Mouse (Mus musculus) limb, embryonic 11.5 days (tissue): ENCODE results near the gene 4931417E11Rik. TPM values are rescaled to one million over a fixed set of nuclear protein-coding genes. Genes with fewer than 3 reads are reported as not detected.

ENCODE experiments used
- ATAC-seq: fragments of 200-750 bp; cut with Nextera tagmentation; 2 replicates; pipeline ENCODE4 v1.8.0; 2017; ENCODE audit warnings: low read depth; ENCODE audit not compliant: insufficient number of reproducible peaks, low FRiP score, low TSS enrichment
- DNase-seq: peaks from one replicate; pipeline ENCODE4 v3.0.0-alpha.2; 2015; ENCODE audit warnings: low spot score
- H3K27ac ChIP-seq: fragments of 300-500 bp; sonication (generic); replicated peaks from 2 replicates; pipeline ENCODE4 v1.5.1; 2014; ENCODE audit warnings: low read depth, mild to moderate bottlenecking, low read length
- H3K27me3 ChIP-seq: fragments of 300-500 bp; sonication (generic); 2 replicates; pipeline ENCODE4 v1.6.1; 2014; ENCODE audit warnings: mild to moderate bottlenecking, low read length, mixed read lengths; ENCODE audit not compliant: control insufficient read depth, insufficient read depth
- H3K36me3 ChIP-seq: fragments of 300-500 bp; sonication (generic); 2 replicates; pipeline ENCODE4 v1.6.1; 2014; ENCODE audit warnings: mild to moderate bottlenecking, low read length, moderate library complexity, mixed read lengths; ENCODE audit not compliant: control insufficient read depth, insufficient read depth
- H3K4me1 ChIP-seq: fragments of 300-500 bp; sonication (generic); 2 replicates; pipeline ENCODE4 v1.6.1; 2014; ENCODE audit warnings: low read length, mixed read lengths; ENCODE audit not compliant: control insufficient read depth, insufficient read depth
- H3K4me2 ChIP-seq: fragments of 300-500 bp; sonication (generic); 2 replicates; pipeline ENCODE4 v1.6.1; 2014; ENCODE audit warnings: low read depth, mild to moderate bottlenecking, moderate library complexity; ENCODE audit not compliant: severe bottlenecking
- H3K4me3 ChIP-seq: fragments of 300-500 bp; sonication (generic); 2 replicates; pipeline ENCODE4 v1.5.1; 2014; ENCODE audit warnings: low read depth, low read length
- H3K9ac ChIP-seq: fragments of 300-500 bp; sonication (generic); 2 replicates; pipeline ENCODE4 v1.6.1; 2014; ENCODE audit warnings: mild to moderate bottlenecking, low read length
- H3K9me3 ChIP-seq: fragments of 300-500 bp; sonication (generic); 2 replicates; pipeline ENCODE4 v1.6.1; 2016; ENCODE audit warnings: low read length; ENCODE audit not compliant: control insufficient read depth
- whole genome bisulfite sequencing: fragments of 180-500 bp; shearing (Covaris S2); extraction: QIAGEN DNeasy Blood & Tissue Kit; methylation state at CpG from one replicate; pipeline ENCODE4 v1.1.7; 2014; 5-methylcytosine and 5-hydroxymethylcytosine counted together
- polyA plus RNA-seq: library from polyadenylated mRNA; unstranded; fragments of >200 nt; fragmentation: Nextera tagmentation; extraction: Ambion mirVana; gene quantifications from 2 replicates; pipeline ENCODE4 v1.2.1, GENCODE M21; 2014

Gene 4931417E11Rik
- polyA plus RNA-seq, result not detected in 2 replicates

DNA sequence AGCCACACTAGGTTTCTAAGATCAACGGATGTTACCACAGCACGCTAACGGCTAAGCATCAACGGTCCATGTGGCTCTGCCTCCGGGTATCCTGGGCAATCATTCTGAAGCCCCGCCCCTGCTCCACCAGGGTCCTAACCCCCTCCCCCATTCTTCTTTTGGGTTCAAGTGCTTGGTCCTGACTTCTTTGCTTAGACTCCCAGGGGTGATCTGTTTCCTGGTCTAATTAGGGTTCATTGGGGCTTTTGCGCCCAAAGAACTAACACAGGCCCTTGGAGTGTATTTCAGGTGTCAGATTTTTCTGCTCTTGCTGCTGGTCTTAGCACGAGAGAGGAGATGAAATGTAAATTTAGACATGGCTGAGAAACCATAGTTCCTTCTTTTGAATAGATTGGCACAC lies at the start of gene 4931417E11Rik:
TSS of gene 4931417E11Rik (minus strand) at position 101 of the 400 bp plus-strand sequence.
- H3K9me3 ChIP-seq, result no peaks in the 10 kb centered on the region
- no peak within 1 kb of the TSS for H3K4me2 ChIP-seq
- H3K4me3 ChIP-seq, result no peak within 1 kb of the TSS
- no peak within 1 kb of the TSS for H3K27ac ChIP-seq
- H3K36me3 ChIP-seq, result no peaks in the 10 kb centered on the region
- H3K27me3 ChIP-seq, result no peaks in the 10 kb centered on the region
- H3K4me1 ChIP-seq, result no peaks in the 10 kb centered on the region
- WGBS, result 91% methylated on average over 8 of the region's 8 CpGs
- DNase-seq, result no peak
- no peak within 1 kb of the TSS for H3K9ac ChIP-seq
- no peak; the same call in 1 of the 2 replicates for ATAC-seq

DNA sequence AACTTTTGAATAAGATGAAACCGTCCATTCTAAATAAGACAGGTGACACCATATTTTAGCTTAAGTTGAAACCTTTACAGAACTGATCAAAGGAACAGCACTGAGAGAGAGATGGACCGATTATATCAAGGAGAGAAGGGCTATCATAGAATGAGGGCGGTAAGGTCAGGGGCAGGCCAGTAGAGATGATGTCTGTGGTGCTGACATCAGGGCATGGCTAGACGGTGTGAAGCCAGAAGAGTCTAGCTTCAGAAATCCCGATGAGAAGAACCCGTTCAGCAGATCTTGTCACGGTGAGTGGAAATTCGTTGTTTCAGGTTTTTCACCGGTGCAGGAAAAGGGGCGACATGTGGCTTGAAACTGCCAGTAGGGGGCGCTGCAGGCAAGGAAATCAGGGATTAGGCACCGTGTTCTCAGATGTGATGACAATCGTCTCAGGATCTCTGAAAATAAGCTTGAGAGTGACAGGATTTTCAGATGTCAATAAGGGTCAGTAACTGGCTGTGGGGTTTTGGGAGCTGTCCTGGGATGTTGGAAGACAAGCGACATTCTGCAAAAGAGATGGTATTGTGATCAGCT lies 48.4 kb upstream of the 4931417E11Rik start:
- ATAC-seq (no peak), DNase-seq (peak; percentile 88)
- Histone ChIP-seq H3K27me3 (no peaks in the 10 kb centered on the region), H3K4me2 (no peak overlapping the region), H3K9me3 (no peaks in the 10 kb centered on the region), H3K27ac (no peak overlapping the region), H3K36me3 (no peaks in the 10 kb centered on the region), H3K4me3 (no peak overlapping the region), H3K4me1 (no peaks in the 10 kb centered on the region), H3K9ac (no peak overlapping the region)
- 28% methylated on average over 14 of the region's 14 CpGs for WGBS

GRCm38 (mm10) chr6:73512907-73513306 lies 43.4 kb upstream of the 4931417E11Rik start:
- no peak for ATAC-seq
- H3K4me3 ChIP-seq, result no peak overlapping the region
- no peaks in the 10 kb centered on the region for H3K4me1 ChIP-seq
- H3K27ac ChIP-seq, result no peak overlapping the region
- no peaks in the 10 kb centered on the region for H3K36me3 ChIP-seq
- 23% methylated on average over 1 of the region's 1 CpGs for WGBS
- no peaks in the 10 kb centered on the region for H3K27me3 ChIP-seq
- no peaks in the 10 kb centered on the region for H3K9me3 ChIP-seq
- H3K9ac ChIP-seq, result no peak overlapping the region
- no peak overlapping the region for H3K4me2 ChIP-seq
- DNase-seq, result no peak

GRCm38 (mm10) chr6:73499631-73500030 lies 30.2 kb upstream of the 4931417E11Rik start:
- no peaks in the 10 kb centered on the region for H3K36me3 ChIP-seq
- ATAC-seq, result no peak

DNA sequence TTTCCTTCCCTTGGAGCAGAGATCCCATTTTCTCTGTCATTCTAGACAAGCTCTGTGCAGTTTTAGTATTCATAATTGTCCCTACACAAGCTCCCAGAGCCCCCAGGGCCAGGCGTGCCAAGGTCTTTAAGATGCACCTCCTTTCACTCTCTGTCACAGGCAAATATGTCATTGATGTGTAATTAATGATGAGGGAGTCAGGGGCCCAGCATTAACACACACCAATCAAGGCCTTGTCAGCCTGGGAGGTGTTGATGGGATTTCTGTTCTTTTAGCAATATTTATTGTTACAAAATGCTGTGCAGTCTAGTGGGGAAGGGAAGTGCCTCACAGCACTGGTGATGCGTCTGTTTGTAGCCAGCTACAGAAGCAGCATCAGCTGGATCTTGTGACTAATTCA lies 27.9 kb upstream of the 4931417E11Rik start:
- Histone ChIP-seq H3K4me3 (no peak overlapping the region), H3K4me1 (no peaks in the 10 kb centered on the region), H3K4me2 (no peak overlapping the region), H3K27me3 (no peaks in the 10 kb centered on the region), H3K9ac (no peak overlapping the region), H3K36me3 (no peaks in the 10 kb centered on the region), H3K9me3 (no peaks in the 10 kb centered on the region), H3K27ac (no peak overlapping the region)
- DNase-seq (no peak), ATAC-seq (no peak)
- WGBS, result 56% methylated on average over 2 of the region's 2 CpGs

More at GRCm38 (mm10) chr6:73499631-73500030, 30.2 kb upstream of the 4931417E11Rik start:
- no peak overlapping the region for H3K4me2 ChIP-seq
- no peaks in the 10 kb centered on the region for H3K4me1 ChIP-seq
- H3K27ac ChIP-seq, result no peak overlapping the region
- H3K9me3 ChIP-seq, result no peaks in the 10 kb centered on the region
- no peak for DNase-seq
- no peak overlapping the region for H3K4me3 ChIP-seq
- H3K9ac ChIP-seq, result no peak overlapping the region
- H3K27me3 ChIP-seq, result no peaks in the 10 kb centered on the region
- 92% methylated on average over 7 of the region's 7 CpGs for WGBS

GRCm38 (mm10) chr6:73490524-73490923 lies 21.1 kb upstream of the 4931417E11Rik start:
- WGBS, result 91% methylated on average over 1 of the region's 1 CpGs
- ATAC-seq (no peak), DNase-seq (no peak)
- Histone ChIP-seq H3K4me3 (no peak overlapping the region), H3K9me3 (no peaks in the 10 kb centered on the region), H3K4me1 (no peaks in the 10 kb centered on the region), H3K27ac (no peak overlapping the region), H3K4me2 (no peak overlapping the region), H3K36me3 (no peaks in the 10 kb centered on the region), H3K9ac (no peak overlapping the region), H3K27me3 (no peaks in the 10 kb centered on the region)

GRCm38 (mm10) chr6:73485616-73486015 lies 16.1 kb upstream of the 4931417E11Rik start:
- ATAC-seq, result no peak
- Histone ChIP-seq H3K27ac (no peak overlapping the region), H3K27me3 (no peaks in the 10 kb centered on the region), H3K36me3 (no peaks in the 10 kb centered on the region), H3K9me3 (no peaks in the 10 kb centered on the region), H3K4me2 (no peak overlapping the region), H3K4me1 (no peaks in the 10 kb centered on the region), H3K4me3 (no peak overlapping the region), H3K9ac (no peak overlapping the region)
- 90% methylated on average over 3 of the region's 3 CpGs for WGBS
- no peak for DNase-seq

DNA sequence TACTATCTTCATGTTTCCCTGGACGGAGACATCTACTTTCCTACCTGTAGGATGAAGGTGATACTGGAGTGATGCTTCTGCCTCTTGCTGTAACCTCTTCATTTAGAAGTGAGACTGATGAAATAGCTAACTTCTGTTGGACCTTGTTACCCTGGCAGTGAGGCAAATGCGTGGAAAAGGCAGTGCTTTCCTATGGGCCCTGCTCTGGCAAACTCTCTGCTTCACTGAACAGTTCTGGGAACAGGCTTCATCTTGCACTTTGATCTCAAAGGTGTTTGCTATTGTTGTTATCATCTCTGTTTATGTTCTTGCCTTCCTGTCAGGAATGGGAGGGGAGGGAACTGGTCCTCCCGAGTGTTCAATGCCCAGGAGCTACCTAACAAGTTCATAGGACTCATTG lies 3.4 kb downstream of the 4931417E11Rik start:
- Histone ChIP-seq H3K4me1 (no peaks in the 10 kb centered on the region), H3K4me2 (no peak overlapping the region), H3K27me3 (no peaks in the 10 kb centered on the region), H3K27ac (no peak overlapping the region), H3K9ac (no peak overlapping the region), H3K4me3 (no peak overlapping the region), H3K9me3 (no peaks in the 10 kb centered on the region), H3K36me3 (no peaks in the 10 kb centered on the region)
- ATAC-seq (no peak), DNase-seq (no peak)
- WGBS, result 65% methylated on average over 3 of the region's 3 CpGs

- H3K27ac ChIP-seq, result no peak overlapping the region
- H3K9ac ChIP-seq, result no peak overlapping the region
- no peak for ATAC-seq
Measured at GRCm38 (mm10) chr6:73462543-73462942, 6.9 kb downstream of the 4931417E11Rik start.

More at GRCm38 (mm10) chr6:73462543-73462942, 6.9 kb downstream of the 4931417E11Rik start:
- DNase-seq, result no peak
- Histone ChIP-seq H3K4me3 (no peak overlapping the region), H3K9me3 (no peaks in the 10 kb centered on the region), H3K36me3 (no peaks in the 10 kb centered on the region), H3K4me2 (no peak overlapping the region), H3K4me1 (no peaks in the 10 kb centered on the region), H3K27me3 (no peaks in the 10 kb centered on the region)
- WGBS, result 87% methylated on average over 5 of the region's 5 CpGs
